ENCODE assay signal across 8 mouse cellular contexts in genomic region chr2:73774786-73775682, GRCm38 (mm10). TPM values are rescaled to one million over a fixed set of nuclear protein-coding genes. Genes with fewer than 3 reads are reported as not detected.
DNase-seq lines count a peak whose midpoint lies in the region; ATAC-seq and TF ChIP-seq lines count a peak whose summit lies in the region.

Chn1 (minus strand) TSS chr2:73775346.

- H3K4me2 ChIP-seq in hindbrain, embryonic 11.5 days (replicated peaks; ENCODE audit: low read depth, low read length), result peak within 1 kb of the TSS; percentile 48
- H3K4me2 ChIP-seq in lung, embryonic 15.5 days, result peak within 1 kb of the TSS; percentile 95

- in situ Hi-C loops in ES-E14 (cut with MboI; ENCODE audit: low sequenced_read_pairs in 2 of 2, unreplicated experiment in 2 of 2), result no loop called here

- no peak for DNase-seq in ES-E14 (ENCODE audit: low read depth, low spot score)
- DNase-seq in cerebellum, adult 18-20 months, result peak; percentile 55 to 79
- DNase-seq in forelimb bud, embryonic 11.5 days (ENCODE audit: low read depth, low spot score), result peak; percentile 80
- peak; percentile 93 for DNase-seq in hindbrain, embryonic 11.5 days (ENCODE audit: low spot score)
- DNase-seq in layer of hippocampus, postnatal 10 days (ENCODE audit: low spot score in 2 of 2), result peak; percentile 83 to 90
- peak; percentile 73 for DNase-seq in ovary, postnatal 36 days (ENCODE audit: low spot score)
- peak; percentile 28 to 30 for DNase-seq in urinary bladder, postnatal 36 days (ENCODE audit: low spot score in 2 of 2)

- peak; percentile 96 for ATAC-seq in hindbrain, embryonic 11.5 days (ENCODE audit: low FRiP score)
- peak; percentile 89 for ATAC-seq in lung, embryonic 15.5 days (ENCODE audit: borderline replicate concordance, extremely low read depth, low FRiP score, low TSS enrichment)

- peak within 1 kb of the TSS; percentile 42 for H3K27ac ChIP-seq in ES-E14 (ENCODE audit: insufficient read depth, low read depth, low read length, poor library complexity, severe bottlenecking)
- H3K27ac ChIP-seq in hindbrain, embryonic 11.5 days (ENCODE audit: low read depth, low read length), result peak within 1 kb of the TSS; percentile 94
- H3K27ac ChIP-seq in lung, embryonic 15.5 days, result peak within 1 kb of the TSS; percentile 44

- H3K4me3 ChIP-seq in ES-E14 (ENCODE audit: insufficient read depth in 1 of 2, low read depth in 1 of 2, low read length in 2 of 2, poor library complexity in 1 of 2, severe bottlenecking in 1 of 2), result peak within 1 kb of the TSS; percentile 71 to 96
- peak within 1 kb of the TSS; percentile 83 for H3K4me3 ChIP-seq in hindbrain, embryonic 11.5 days (ENCODE audit: low read depth, low read length)
- peak within 1 kb of the TSS; percentile 91 for H3K4me3 ChIP-seq in lung, embryonic 15.5 days

- no peaks in the 10 kb centered on the region for H3K27me3 ChIP-seq in hindbrain, embryonic 11.5 days (ENCODE audit: control insufficient read depth, insufficient read depth, low read length)
- H3K27me3 ChIP-seq in lung, embryonic 15.5 days, result peaks cover 29% of the 10 kb centered on the region

- no peaks in the 10 kb centered on the region for H3K36me3 ChIP-seq in ES-E14 (ENCODE audit: control insufficient read depth, insufficient read depth, low read length, poor library complexity, severe bottlenecking)
- H3K36me3 ChIP-seq in hindbrain, embryonic 11.5 days (ENCODE audit: control insufficient read depth, insufficient read depth, low read length), result no peaks in the 10 kb centered on the region
- H3K36me3 ChIP-seq in lung, embryonic 15.5 days, result no peaks in the 10 kb centered on the region

- peak within 1 kb of the TSS; percentile 40 for H3K9ac ChIP-seq in ES-E14 (ENCODE audit: insufficient read depth, low read depth, low read length, poor library complexity, severe bottlenecking)
- peak within 1 kb of the TSS; percentile 95 for H3K9ac ChIP-seq in hindbrain, embryonic 11.5 days (ENCODE audit: low read depth, low read length)
- peak within 1 kb of the TSS; percentile 75 for H3K9ac ChIP-seq in lung, embryonic 15.5 days

- under 1% methylated on average over 81 of the region's 131 CpGs for WGBS in hindbrain, embryonic 11.5 days
- WGBS in lung, embryonic 15.5 days, result under 1% methylated on average over 83 of the region's 131 CpGs

- H3K4me1 ChIP-seq in ES-E14 (ENCODE audit: control insufficient read depth in 2 of 2, insufficient read depth in 2 of 2, low read length in 2 of 2, poor library complexity in 1 of 2), result peaks cover 4 to 13% of the 10 kb centered on the region in 2 experiments; a peak in 3 of 4 replicates
- no peaks in the 10 kb centered on the region for H3K4me1 ChIP-seq in hindbrain, embryonic 11.5 days (replicated peaks; ENCODE audit: control insufficient read depth, insufficient read depth, low read length)
- peaks cover 13% of the 10 kb centered on the region for H3K4me1 ChIP-seq in lung, embryonic 15.5 days

- no peaks in the 10 kb centered on the region for H3K9me3 ChIP-seq in ES-E14 (ENCODE audit: control insufficient read depth, insufficient read depth, low read depth, low read length)
- no peaks in the 10 kb centered on the region for H3K9me3 ChIP-seq in hindbrain, embryonic 11.5 days (ENCODE audit: control insufficient read depth, low read length)
- H3K9me3 ChIP-seq in lung, embryonic 15.5 days, result no peaks in the 10 kb centered on the region

TF ChIP-seq in ES-E14, 5 proteins besides CTCF, POLR2A, EP300 and RAD21:
- no peak for TF ChIP-seq MAFK (IDR thresholded peaks at IDR 0.05; ENCODE audit: insufficient read depth, low read depth, low read length)
- TF ChIP-seq HCFC1 (IDR thresholded peaks at IDR 0.05; ENCODE audit: borderline replicate concordance, insufficient read depth, low read length), result peak; percentile 58; the same call in 1 of the 2 replicates
- no peak for TF ChIP-seq ZNF384 (IDR thresholded peaks at IDR 0.05; ENCODE audit: low read depth, low read length)
- TF ChIP-seq ZC3H11A (IDR thresholded peaks at IDR 0.05; ENCODE audit: borderline replicate concordance, low read depth, low read length), result no peak
- no peak for TF ChIP-seq CHD2 (IDR thresholded peaks at IDR 0.05; ENCODE audit: low read depth, low read length)

RNA-seq across cellular contexts. Expression of gene Chn1, which starts in this region (rescaled TPM):
- total RNA-seq in ES-E14 (2012; rRNA removed), result 21.6 and 22.9 TPM in 2 replicates
- 87.5 and 90.3 TPM in 2 replicates for polyA plus RNA-seq in hindbrain, embryonic 11.5 days (2014; fragmentation: Nextera tagmentation; extraction: Ambion mirVana)
- total RNA-seq in layer of hippocampus, postnatal 10 days (2021), result 100 to 1,000 TPM; 697 to 727 TPM
- polyA plus RNA-seq in lung, embryonic 15.5 days (2015; fragmentation: Nextera tagmentation; extraction: Ambion mirVana), result 58.4 and 60.8 TPM in 2 replicates

Comparison
In these comparisons a context has a peak if more than half of its experiments do, and no peak if none do; other contexts are left out.
1. RNA of gene Chn1 (total RNA-seq): 697 to 727 TPM in layer of hippocampus, postnatal 10 days; 21.6 to 22.9 TPM in ES-E14; every median in the first group is over 10 times any median in the second.
2. H3K27ac ChIP-seq: peak in every context shown above with its lines; median percentile 94 in hindbrain, embryonic 11.5 days; 44 in lung, embryonic 15.5 days; 42 in ES-E14.
3. H3K9ac ChIP-seq: peak in every context shown above with its lines; median percentile 95 in hindbrain, embryonic 11.5 days; 75 in lung, embryonic 15.5 days; 40 in ES-E14.
4. Peak in every context shown above with its lines, with median percentiles within 50 percentile points of each other: H3K4me3 ChIP-seq.